Mouse (Mus musculus) spleen, adult 2 months (tissue): ENCODE data around the gene Fga.

Experiments
- CTCF ChIP-seq: fragments of 200-500 bp; IDR thresholded peaks from 2 replicates; pipeline ENCODE4 v1.5.1; 2011; ENCODE audit warnings: mild to moderate bottlenecking, inconsistent platforms; ENCODE audit not compliant: insufficient read depth, insufficient read length, insufficient replicate concordance; ENCODE audit errors: extremely low read depth
- POLR2A ChIP-seq: fragments of 200-500 bp; IDR thresholded peaks from 2 replicates; pipeline ENCODE4 v1.6.1; 2011; ENCODE audit warnings: low read depth, low read length, inconsistent platforms

GRCm38 (mm10) chr3:83013951-83014350 is 11.9 kb upstream of the Fga start:
- no peak for TF ChIP-seq CTCF
- no peak for TF ChIP-seq POLR2A
